Mouse (Mus musculus): ENCODE data around the gene Fbxl3.

- TF ChIP-seq CTCF (IDR thresholded peaks at IDR 0.05; ENCODE audit: low read depth) = no peak
- TF ChIP-seq EP300 (IDR thresholded peaks at IDR 0.05; ENCODE audit: low read depth) = no peak
Observed at GRCm38 (mm10) chr14:103102246-103102645, 2.9 kb upstream of the Fbxl3 start.
